ENCODE assay signal across 26 mouse cellular contexts in genomic region chr6:53081241-53081640, GRCm38 (mm10). TPM values are rescaled to one million over a fixed set of nuclear protein-coding genes. Genes with fewer than 3 reads are reported as not detected.
DNase-seq lines count a peak whose midpoint lies in the region; ATAC-seq and TF ChIP-seq lines count a peak whose summit lies in the region.
"Had no signal": no experiment of that assay in that cellular context is flagged by ENCODE, and none has a peak within 500 bp of the region (broad histone marks: within the 10 kb centered on the region; RNA-seq: fewer than 3 reads in every experiment).

No protein-coding gene starts in this region.

- no peak overlapping the region for H3K27ac ChIP-seq in left cerebral cortex, adult 2 months
- H3K27ac ChIP-seq: embryonic facial prominence, embryonic 15.5 days; forebrain, embryonic 10.5 days; heart, embryonic 10.5 days; hindbrain, embryonic 12.5 days had no signal

- no peak for TF ChIP-seq CTCF in left cerebral cortex, adult 2 months (IDR thresholded peaks at IDR 0.05)

- intact Hi-C loops in left cerebral cortex, adult 2 months (cut with DNase I), result no loop called here
- intact Hi-C loops in left cerebral cortex, postnatal 4 days (cut with DNase I), result no loop called here

- peak; percentile 97 for ATAC-seq in frontal cortex, adult (ENCODE audit: low TSS enrichment)
- ATAC-seq: CD4-positive, CD25-positive, alpha-beta regulatory T cell, adult 4 months; forebrain, embryonic 14.5 days had no signal

- no peak overlapping the region for H3K4me3 ChIP-seq in left cerebral cortex, adult 2 months
- H3K4me3 ChIP-seq: embryonic facial prominence, embryonic 15.5 days; erythroblast, embryonic 14.5 days; forebrain, embryonic 10.5 days; heart, embryonic 10.5 days; hindbrain, embryonic 12.5 days had no signal

- DNase-seq in frontal cortex, postnatal 14 days (ENCODE audit: low spot score in 2 of 2), result no peak
- peak; percentile 15 to 20 for DNase-seq in left cerebral cortex, adult 2 months (ENCODE audit: extremely low spot score in 1 of 2, low spot score in 2 of 2)
- DNase-seq in left cerebral cortex, postnatal 4 days, result no peak
- peak; percentile 39 to 55 for DNase-seq in right cerebral cortex, adult 2 months (ENCODE audit: low spot score in 2 of 2)
- DNase-seq in right cerebral cortex, postnatal 4 days, result no peak
- DNase-seq in thymus, postnatal 36 days, result no peak
- DNase-seq: adrenal gland, adult 8-10 months; adrenal gland, postnatal 36 days; B cell, adult 2 months; cerebellum, adult 11 months; cerebellum, adult 8-10 months; cerebellum, postnatal 14 days; embryo, embryonic 11 days; heart, adult 18-20 months; heart, postnatal 10 days; heart, postnatal 4 days had no signal

RNA-seq across cellular contexts. Expression of gene Jazf1, which starts 12.8 kb away (rescaled TPM):
- total RNA-seq in left cerebral cortex, adult 2 months (2021), result 10 to 100 TPM; 25.8 to 29.0 TPM
- total RNA-seq in left cerebral cortex, postnatal 4 days (2021), result 10 to 100 TPM; 87.2 to 91.2 TPM
- total RNA-seq: common myeloid progenitor, adult 5-6 weeks; G1E had no signal

Comparison
In these comparisons a context has a peak if more than half of its experiments do, and no peak if none do; other contexts are left out.
1. DNase-seq: peak in left cerebral cortex, adult 2 months (2 of 2) and right cerebral cortex, adult 2 months (2 of 2); none in frontal cortex, postnatal 14 days (0 of 2), left cerebral cortex, postnatal 4 days (single experiment), right cerebral cortex, postnatal 4 days (single experiment) and thymus, postnatal 36 days (0 of 2).